Mouse (Mus musculus): ENCODE measurements around the gene Rsph14. TPM values are rescaled to one million over a fixed set of nuclear protein-coding genes. Genes with fewer than 3 reads are reported as not detected.

The Rsph14 gene
- total and polyA plus RNA-seq, 3 experiments = not detected

- H3K36me3 ChIP-seq (ENCODE audit: control insufficient read depth in 1 of 2, insufficient read depth in 2 of 2, low read length in 2 of 2) = no peaks in the 10 kb centered on the region
- H3K4me3 ChIP-seq (ENCODE audit: control insufficient read depth in 1 of 2, insufficient read depth in 1 of 2, low read depth in 2 of 2, low read length in 2 of 2) = no peak overlapping the region
- DNase-seq (ENCODE audit: low read depth, low spot score) = no peak
- no peaks in the 10 kb centered on the region for H3K27me3 ChIP-seq (ENCODE audit: control insufficient read depth in 1 of 2, insufficient read depth in 2 of 2, low read length in 2 of 2)
- no peak overlapping the region for H3K27ac ChIP-seq (ENCODE audit: control insufficient read depth, low read depth, low read length)
- TF ChIP-seq E2F4 (IDR thresholded peaks at IDR 0.05; ENCODE audit: borderline replicate concordance, low read depth, low read length) (no peak), JUND (IDR thresholded peaks at IDR 0.05; ENCODE audit: low read depth, low read length) (no peak), POLR2AphosphoS5 (IDR thresholded peaks at IDR 0.05; ENCODE audit: borderline replicate concordance, low read depth, low read length) (no peak), KAT2A (conservative IDR thresholded peaks at IDR 0.05; ENCODE audit: low read depth, low read length) (no peak)
- H3K9me3 ChIP-seq (replicated peaks; ENCODE audit: insufficient read depth, low read length) = no peaks in the 10 kb centered on the region
- H3K9ac ChIP-seq (ENCODE audit: control insufficient read depth, low read depth, low read length, poor library complexity, severe bottlenecking) = no peak overlapping the region
- no peaks in the 10 kb centered on the region for H3K79me2 ChIP-seq (ENCODE audit: control insufficient read depth, insufficient read depth, low read length, poor library complexity)
- H3K4me1 ChIP-seq (ENCODE audit: control insufficient read depth in 1 of 2, insufficient read depth in 2 of 2, low read length in 2 of 2) = no peaks in the 10 kb centered on the region
Measured at GRCm38 (mm10) chr10:74933548-74934190, 98.7 kb downstream of the Rsph14 start.

- H3K4me3 ChIP-seq (ENCODE audit: control insufficient read depth in 1 of 2, insufficient read depth in 1 of 2, low read depth in 2 of 2, low read length in 2 of 2) = no peak overlapping the region
- DNase-seq (ENCODE audit: low read depth, low spot score) = no peak
- no peaks in the 10 kb centered on the region for H3K4me1 ChIP-seq (ENCODE audit: control insufficient read depth in 1 of 2, insufficient read depth in 2 of 2, low read length in 2 of 2)
- TF ChIP-seq BHLHE40 (IDR thresholded peaks at IDR 0.05; ENCODE audit: borderline replicate concordance, low read depth, low read length) = no peak
- TF ChIP-seq JUND (IDR thresholded peaks at IDR 0.05; ENCODE audit: low read depth, low read length) = no peak
- no peak for TF ChIP-seq RAD21 (IDR thresholded peaks at IDR 0.05; ENCODE audit: low read depth, low read length)
- no peak for TF ChIP-seq TAL1 (IDR thresholded peaks at IDR 0.05; ENCODE audit: low read length)
- no peak for TF ChIP-seq ZMIZ1 (IDR thresholded peaks at IDR 0.05; ENCODE audit: low read depth, low read length)
- no peak for TF ChIP-seq CHD1 (IDR thresholded peaks at IDR 0.05; ENCODE audit: low read depth, low read length)
- no peak for TF ChIP-seq MXI1 (IDR thresholded peaks at IDR 0.05; ENCODE audit: low read depth, low read length)
- TF ChIP-seq USF1 (IDR thresholded peaks at IDR 0.05; ENCODE audit: low read depth, low read length) = no peak
- TF ChIP-seq ETS1 (IDR thresholded peaks at IDR 0.05; ENCODE audit: low read depth, low read length) = no peak
- TF ChIP-seq KAT2A (conservative IDR thresholded peaks at IDR 0.05; ENCODE audit: low read depth, low read length) = no peak
- TF ChIP-seq ZNF384 (IDR thresholded peaks at IDR 0.05; ENCODE audit: low read depth, low read length) = no peak
- no peak for TF ChIP-seq NELFE (IDR thresholded peaks at IDR 0.05; ENCODE audit: low read depth, low read length)
- TF ChIP-seq E2F4 (IDR thresholded peaks at IDR 0.05; ENCODE audit: borderline replicate concordance, low read depth, low read length) = no peak
- no peaks in the 10 kb centered on the region for H3K27me3 ChIP-seq (ENCODE audit: control insufficient read depth in 1 of 2, insufficient read depth in 2 of 2, low read length in 2 of 2)
- no peak overlapping the region for H3K27ac ChIP-seq (ENCODE audit: control insufficient read depth, low read depth, low read length)
- H3K36me3 ChIP-seq (ENCODE audit: control insufficient read depth in 1 of 2, insufficient read depth in 2 of 2, low read length in 2 of 2) = no peaks in the 10 kb centered on the region
- H3K9me3 ChIP-seq (replicated peaks; ENCODE audit: insufficient read depth, low read length) = no peaks in the 10 kb centered on the region
- H3K9ac ChIP-seq (ENCODE audit: control insufficient read depth, low read depth, low read length, poor library complexity, severe bottlenecking) = no peak overlapping the region
- no peaks in the 10 kb centered on the region for H3K79me2 ChIP-seq (ENCODE audit: control insufficient read depth, insufficient read depth, low read length, poor library complexity)
Measured at GRCm38 (mm10) chr10:74932487-74932886, 99.9 kb downstream of the Rsph14 start.

GRCm38 (mm10) chr10:74931631-74932030 is 100.8 kb downstream of the Rsph14 start:
- Histone ChIP-seq H3K27ac (ENCODE audit: control insufficient read depth, low read depth, low read length) (no peak overlapping the region), H3K4me3 (ENCODE audit: control insufficient read depth in 1 of 2, insufficient read depth in 1 of 2, low read depth in 2 of 2, low read length in 2 of 2) (no peak overlapping the region), H3K27me3 (ENCODE audit: control insufficient read depth in 1 of 2, insufficient read depth in 2 of 2, low read length in 2 of 2) (no peaks in the 10 kb centered on the region), H3K79me2 (ENCODE audit: control insufficient read depth, insufficient read depth, low read length, poor library complexity) (no peaks in the 10 kb centered on the region), H3K9ac (ENCODE audit: control insufficient read depth, low read depth, low read length, poor library complexity, severe bottlenecking) (no peak overlapping the region), H3K4me1 (ENCODE audit: control insufficient read depth in 1 of 2, insufficient read depth in 2 of 2, low read length in 2 of 2) (no peaks in the 10 kb centered on the region), H3K9me3 (replicated peaks; ENCODE audit: insufficient read depth, low read length) (no peaks in the 10 kb centered on the region), H3K36me3 (ENCODE audit: control insufficient read depth in 1 of 2, insufficient read depth in 2 of 2, low read length in 2 of 2) (no peaks in the 10 kb centered on the region)
- no peak for TF ChIP-seq MEF2A (IDR thresholded peaks at IDR 0.05; ENCODE audit: extremely low read depth, insufficient replicate concordance, low read depth, low read length, poor library complexity, severe bottlenecking)
- TF ChIP-seq POLR2AphosphoS5 (IDR thresholded peaks at IDR 0.05; ENCODE audit: borderline replicate concordance, low read depth, low read length) = no peak
- TF ChIP-seq E2F4 (IDR thresholded peaks at IDR 0.05; ENCODE audit: borderline replicate concordance, low read depth, low read length) = no peak
- no peak for TF ChIP-seq RAD21 (IDR thresholded peaks at IDR 0.05; ENCODE audit: low read depth, low read length)
- DNase-seq (ENCODE audit: low read depth, low spot score) = no peak
